Mouse (Mus musculus) embryonic facial prominence, embryonic 12.5 days (tissue): ENCODE results near the gene 4933424G06Rik. TPM values are rescaled to one million over a fixed set of nuclear protein-coding genes. Genes with fewer than 3 reads are reported as not detected.

Source experiments
- ATAC-seq: fragments of 200-750 bp; cut with Nextera tagmentation; 2 replicates; pipeline ENCODE4 v1.8.0; 2017; ENCODE audit not compliant: insufficient number of reproducible peaks, insufficient read depth, low FRiP score, low TSS enrichment
- H3K27ac ChIP-seq: fragments of 300-500 bp; sonication (generic); 2 replicates; pipeline ENCODE4 v1.5.1; 2016; ENCODE audit warnings: mild to moderate bottlenecking
- H3K27me3 ChIP-seq: fragments of 300-500 bp; sonication (generic); 2 replicates; pipeline ENCODE4 v1.6.1; 2016; ENCODE audit warnings: mild to moderate bottlenecking, moderate library complexity
- H3K36me3 ChIP-seq: fragments of 300-500 bp; sonication (generic); 2 replicates; pipeline ENCODE4 v1.6.1; 2016; ENCODE audit warnings: mild to moderate bottlenecking
- H3K4me1 ChIP-seq: fragments of 300-500 bp; sonication (generic); 2 replicates; pipeline ENCODE4 v1.6.1; 2016
- H3K4me2 ChIP-seq: fragments of 300-500 bp; sonication (generic); replicated peaks from 2 replicates; pipeline ENCODE4 v1.6.1; 2016; ENCODE audit warnings: mild to moderate bottlenecking, moderate library complexity
- H3K4me3 ChIP-seq: fragments of 300-500 bp; sonication (generic); 2 replicates; pipeline ENCODE4 v1.5.1; 2016; ENCODE audit warnings: mild to moderate bottlenecking
- H3K9ac ChIP-seq: fragments of 300-500 bp; sonication (generic); 2 replicates; pipeline ENCODE4 v1.6.1; 2016; ENCODE audit warnings: mild to moderate bottlenecking, moderate library complexity
- H3K9me3 ChIP-seq: fragments of 300-500 bp; sonication (generic); 2 replicates; pipeline ENCODE4 v1.6.1; 2016; ENCODE audit warnings: mild to moderate bottlenecking, moderate library complexity
- WGBS: fragments of 180-500 bp; shearing (Covaris S2); methylation state at CpG from one replicate; pipeline ENCODE4 v1.1.7; 2016; 5-methylcytosine and 5-hydroxymethylcytosine counted together
- polyA plus RNA-seq: library from polyadenylated mRNA; unstranded; fragments of >200 nt; fragmentation: Nextera tagmentation; extraction: Ambion mirVana; gene quantifications from 2 replicates; pipeline ENCODE4 v1.2.1, GENCODE M21; 2016

4933424G06Rik gene
- polyA plus RNA-seq, 1 experiment from 2014 or later, result not detected

GRCm38 (mm10) chr1:36683810-36684467, 26.0 kb upstream of the 4933424G06Rik start:
- no peak overlapping the region for H3K9ac ChIP-seq
- H3K4me2 ChIP-seq, result no peak overlapping the region
- no peaks in the 10 kb centered on the region for H3K9me3 ChIP-seq
- H3K4me1 ChIP-seq, result no peaks in the 10 kb centered on the region
- 9% methylated on average over 13 of the region's 13 CpGs for WGBS
- no peaks in the 10 kb centered on the region for H3K27me3 ChIP-seq
- H3K36me3 ChIP-seq, result no peaks in the 10 kb centered on the region
- no peak for ATAC-seq
- H3K27ac ChIP-seq, result no peak overlapping the region
- no peak overlapping the region for H3K4me3 ChIP-seq

GRCm38 (mm10) chr1:36690671-36691235, 19.2 kb upstream of the 4933424G06Rik start:
- peak overlapping the region; percentile 83 for H3K4me2 ChIP-seq
- H3K27ac ChIP-seq, result no peak overlapping the region
- peak overlapping the region; percentile 20; the same call in 1 of the 2 replicates for H3K9ac ChIP-seq
- no peaks in the 10 kb centered on the region for H3K9me3 ChIP-seq
- H3K27me3 ChIP-seq, result no peaks in the 10 kb centered on the region
- H3K36me3 ChIP-seq, result peaks cover 23% of the 10 kb centered on the region
- H3K4me1 ChIP-seq, result peaks cover 8% of the 10 kb centered on the region
- WGBS, result 60% methylated on average over 11 of the region's 11 CpGs
- peak overlapping the region; percentile 83 for H3K4me3 ChIP-seq
- peak; percentile 35; the same call in 1 of the 2 replicates for ATAC-seq

- peak; percentile 95 for ATAC-seq
- Histone ChIP-seq H3K4me3 (peak within 1 kb of the TSS; percentile 83), H3K4me1 (peaks cover 8% of the 10 kb centered on the region), H3K4me2 (peak within 1 kb of the TSS; percentile 83), H3K27ac (no peak within 1 kb of the TSS), H3K27me3 (no peaks in the 10 kb centered on the region), H3K9ac (peak within 1 kb of the TSS; percentile 88), H3K9me3 (no peaks in the 10 kb centered on the region), H3K36me3 (peaks cover 23% of the 10 kb centered on the region)
- WGBS, result 1% methylated on average over 68 of the region's 68 CpGs
Measured at GRCm38 (mm10) chr1:36691271-36692155, 18.4 kb upstream of the 4933424G06Rik start, which contains the start of gene Cox5b. TSS of gene Cox5b (plus strand) at chr1:36691449.

GRCm38 (mm10) chr1:36694871-36695270, 15.1 kb upstream of the 4933424G06Rik start:
- no peak overlapping the region for H3K9ac ChIP-seq
- 87% methylated on average over 6 of the region's 6 CpGs for WGBS
- ATAC-seq, result no peak

GRCm38 (mm10) chr1:36696411-36696810, 13.5 kb upstream of the 4933424G06Rik start:
- Histone ChIP-seq H3K4me1 (peaks cover 8% of the 10 kb centered on the region), H3K9ac (no peak overlapping the region), H3K4me3 (no peak overlapping the region), H3K27me3 (no peaks in the 10 kb centered on the region), H3K4me2 (no peak overlapping the region), H3K36me3 (peaks cover 56% of the 10 kb centered on the region), H3K27ac (no peak overlapping the region), H3K9me3 (no peaks in the 10 kb centered on the region)
- no peak for ATAC-seq
- WGBS, result 59% methylated on average over 6 of the region's 6 CpGs

More at GRCm38 (mm10) chr1:36694871-36695270, 15.1 kb upstream of the 4933424G06Rik start:
- H3K4me2 ChIP-seq, result no peak overlapping the region
- no peaks in the 10 kb centered on the region for H3K9me3 ChIP-seq
- no peak overlapping the region for H3K4me3 ChIP-seq
- peaks cover 41% of the 10 kb centered on the region for H3K36me3 ChIP-seq
- H3K4me1 ChIP-seq, result peaks cover 8% of the 10 kb centered on the region
- no peak overlapping the region for H3K27ac ChIP-seq
- H3K27me3 ChIP-seq, result no peaks in the 10 kb centered on the region

- Histone ChIP-seq H3K27ac (no peak overlapping the region), H3K36me3 (peaks cover 62% of the 10 kb centered on the region), H3K27me3 (no peaks in the 10 kb centered on the region), H3K9ac (no peak overlapping the region), H3K9me3 (no peaks in the 10 kb centered on the region), H3K4me1 (peaks cover 7% of the 10 kb centered on the region), H3K4me3 (no peak overlapping the region), H3K4me2 (no peak overlapping the region)
- WGBS, result 68% methylated on average over 5 of the region's 5 CpGs
- ATAC-seq, result no peak
Measured at GRCm38 (mm10) chr1:36697030-36697429, 12.9 kb upstream of the 4933424G06Rik start.

GRCm38 (mm10) chr1:36707166-36707565, 2.8 kb upstream of the 4933424G06Rik start:
- Histone ChIP-seq H3K4me3 (no peak overlapping the region), H3K9me3 (no peaks in the 10 kb centered on the region), H3K9ac (peak overlapping the region; percentile 17; the same call in 1 of the 2 replicates), H3K4me1 (peaks cover 14% of the 10 kb centered on the region), H3K4me2 (no peak overlapping the region), H3K27ac (no peak overlapping the region), H3K36me3 (peaks cover 51% of the 10 kb centered on the region), H3K27me3 (no peaks in the 10 kb centered on the region)
- no peak for ATAC-seq
- 74% methylated on average over 2 of the region's 2 CpGs for WGBS

GRCm38 (mm10) chr1:36707797-36708196, 2.2 kb upstream of the 4933424G06Rik start:
- peaks cover 45% of the 10 kb centered on the region for H3K36me3 ChIP-seq
- H3K27me3 ChIP-seq, result no peaks in the 10 kb centered on the region
- peaks cover 14% of the 10 kb centered on the region for H3K4me1 ChIP-seq
- peak overlapping the region; percentile 70; the same call in 1 of the 2 replicates for H3K9ac ChIP-seq
- peak overlapping the region; percentile 71; the same call in 1 of the 2 replicates for H3K4me2 ChIP-seq
- 70% methylated on average over 3 of the region's 3 CpGs for WGBS
- H3K27ac ChIP-seq, result no peak overlapping the region
- no peak overlapping the region for H3K4me3 ChIP-seq
- no peak for ATAC-seq
- H3K9me3 ChIP-seq, result no peaks in the 10 kb centered on the region

- Histone ChIP-seq H3K27me3 (no peaks in the 10 kb centered on the region), H3K9ac (peak overlapping the region; percentile 70), H3K9me3 (no peaks in the 10 kb centered on the region), H3K4me2 (peak overlapping the region; percentile 71), H3K36me3 (peaks cover 37% of the 10 kb centered on the region), H3K4me3 (peak overlapping the region; percentile 69), H3K4me1 (peaks cover 14% of the 10 kb centered on the region), H3K27ac (no peak overlapping the region)
- ATAC-seq, result no peak
- WGBS, result 84% methylated on average over 1 of the region's 1 CpGs
Measured at GRCm38 (mm10) chr1:36708626-36709025, 1.3 kb upstream of the 4933424G06Rik start.

- Histone ChIP-seq H3K27ac (peak overlapping the region; percentile 47), H3K4me2 (peak overlapping the region; percentile 71), H3K27me3 (no peaks in the 10 kb centered on the region), H3K36me3 (peaks cover 30% of the 10 kb centered on the region), H3K9me3 (no peaks in the 10 kb centered on the region), H3K9ac (peak overlapping the region; percentile 70), H3K4me1 (peaks cover 14% of the 10 kb centered on the region), H3K4me3 (peak overlapping the region; percentile 69)
- WGBS, result under 1% methylated on average over 33 of the region's 33 CpGs
- peak; percentile 53 for ATAC-seq
Measured at GRCm38 (mm10) chr1:36709055-36709853, 695 bp upstream of the 4933424G06Rik start.

GRCm38 (mm10) chr1:36711104-36711503, 1.2 kb downstream of the 4933424G06Rik start:
- no peaks in the 10 kb centered on the region for H3K27me3 ChIP-seq
- no peak overlapping the region for H3K27ac ChIP-seq
- no peak for ATAC-seq
- H3K36me3 ChIP-seq, result peaks cover 12% of the 10 kb centered on the region
- no peaks in the 10 kb centered on the region for H3K9me3 ChIP-seq
- no peak overlapping the region for H3K4me3 ChIP-seq
- H3K4me1 ChIP-seq, result peaks cover 14% of the 10 kb centered on the region
- no peak overlapping the region for H3K9ac ChIP-seq
- WGBS, result 95% methylated on average over 2 of the region's 2 CpGs
- no peak overlapping the region for H3K4me2 ChIP-seq
